Mouse (Mus musculus) neural tube, embryonic 15.5 days (tissue): ENCODE data around the gene Gm20481. TPM values are rescaled to one million over a fixed set of nuclear protein-coding genes. Genes with fewer than 3 reads are reported as not detected.

Experiments
- ATAC-seq: fragments of 200-750 bp; cut with Nextera tagmentation; 2 replicates; pipeline ENCODE4 v1.8.0; 2017; ENCODE audit warnings: mild to moderate bottlenecking, moderate TSS enrichment, moderate library complexity; ENCODE audit not compliant: low FRiP score
- H3K27ac ChIP-seq: fragments of 300-500 bp; sonication (generic); replicated peaks from 2 replicates; pipeline ENCODE4 v1.5.1; 2015; ENCODE audit warnings: mild to moderate bottlenecking, inconsistent platforms
- H3K27me3 ChIP-seq: fragments of 300-500 bp; sonication (generic); replicated peaks from 2 replicates; pipeline ENCODE4 v1.6.1; 2015; ENCODE audit warnings: inconsistent platforms
- H3K36me3 ChIP-seq: fragments of 300-500 bp; sonication (generic); 2 replicates; pipeline ENCODE4 v1.6.1; 2015; ENCODE audit warnings: inconsistent platforms
- H3K4me1 ChIP-seq: fragments of 300-500 bp; sonication (generic); 2 replicates; pipeline ENCODE4 v1.6.1; 2015; ENCODE audit warnings: inconsistent platforms
- H3K4me2 ChIP-seq: fragments of 300-500 bp; sonication (generic); 2 replicates; pipeline ENCODE4 v1.6.1; 2015; ENCODE audit warnings: inconsistent platforms, mild to moderate bottlenecking, moderate library complexity
- H3K4me3 ChIP-seq: fragments of 300-500 bp; sonication (generic); replicated peaks from 2 replicates; pipeline ENCODE4 v1.5.1; 2015; ENCODE audit warnings: mild to moderate bottlenecking, inconsistent platforms
- H3K9ac ChIP-seq: fragments of 300-500 bp; sonication (generic); replicated peaks from 2 replicates; pipeline ENCODE4 v1.6.1; 2015; ENCODE audit warnings: mild to moderate bottlenecking, inconsistent platforms
- H3K9me3 ChIP-seq: fragments of 300-500 bp; sonication (generic); replicated peaks from 2 replicates; pipeline ENCODE4 v1.6.1; 2016; ENCODE audit warnings: inconsistent platforms
- WGBS: fragments of 180-500 bp; shearing (Covaris S2); methylation state at CpG from one replicate; pipeline ENCODE4 v1.1.7; 2015; ENCODE audit warnings: mixed read lengths; 5-methylcytosine and 5-hydroxymethylcytosine counted together
- polyA plus RNA-seq: library from polyadenylated mRNA; unstranded; fragments of >200 nt; fragmentation: Nextera tagmentation; extraction: Ambion mirVana; gene quantifications from 2 replicates; pipeline ENCODE4 v1.2.1, GENCODE M21; 2015

Gene Gm20481
- polyA plus RNA-seq, 1 experiment from 2014 or later = not detected

DNA sequence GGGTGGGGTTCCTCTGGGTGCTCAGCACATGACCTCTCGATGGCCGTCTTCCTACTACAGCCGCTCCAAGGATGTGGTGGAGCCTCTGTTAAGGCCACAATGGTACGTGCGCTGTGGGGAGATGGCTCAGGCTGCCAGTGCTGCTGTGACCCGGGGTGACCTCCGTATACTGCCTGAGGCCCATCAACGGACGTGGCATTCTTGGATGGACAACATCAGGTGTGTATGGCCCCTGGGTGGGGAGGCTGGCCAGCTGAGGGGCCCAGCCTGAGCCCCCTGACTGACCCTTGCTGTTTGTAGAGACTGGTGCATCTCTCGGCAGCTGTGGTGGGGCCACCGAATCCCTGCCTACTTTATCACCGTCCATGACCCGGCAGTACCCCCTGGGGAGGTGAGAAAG, 42.7 kb downstream of the Gm20481 start:
- H3K4me1 ChIP-seq = peaks cover 5% of the 10 kb centered on the region; the same call in 1 of the 2 replicates
- no peaks in the 10 kb centered on the region for H3K27me3 ChIP-seq
- no peak overlapping the region for H3K27ac ChIP-seq
- H3K36me3 ChIP-seq = peaks cover 90% of the 10 kb centered on the region
- H3K9ac ChIP-seq = no peak overlapping the region
- no peak overlapping the region for H3K4me3 ChIP-seq
- no peak overlapping the region for H3K4me2 ChIP-seq
- WGBS = 89% methylated on average over 13 of the region's 13 CpGs
- H3K9me3 ChIP-seq = no peaks in the 10 kb centered on the region
- no peak for ATAC-seq

DNA sequence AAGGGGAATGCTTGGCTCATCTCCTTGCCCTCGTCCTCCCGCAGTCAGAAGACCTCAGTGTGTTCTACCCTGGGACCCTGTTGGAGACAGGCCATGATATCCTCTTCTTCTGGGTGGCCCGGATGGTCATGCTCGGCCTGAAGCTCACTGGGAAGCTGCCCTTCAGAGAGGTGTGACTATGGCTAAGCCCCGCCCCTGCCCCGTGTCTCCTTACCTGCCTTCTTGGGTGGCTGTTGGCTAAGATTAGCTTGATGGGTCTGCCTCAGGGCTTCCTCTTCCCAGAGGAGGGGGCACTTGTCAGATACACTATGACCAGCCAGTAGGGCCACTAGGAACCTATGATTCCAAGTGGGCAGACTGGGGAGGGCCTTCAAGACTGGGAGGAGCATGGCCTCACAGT, 43.5 kb downstream of the Gm20481 start:
- WGBS = 86% methylated on average over 6 of the region's 6 CpGs
- no peak overlapping the region for H3K27ac ChIP-seq
- no peak overlapping the region for H3K4me3 ChIP-seq
- peaks cover 5% of the 10 kb centered on the region; the same call in 1 of the 2 replicates for H3K4me1 ChIP-seq
- no peak overlapping the region for H3K4me2 ChIP-seq
- no peak for ATAC-seq
- H3K36me3 ChIP-seq = peaks cover 83% of the 10 kb centered on the region
- H3K9me3 ChIP-seq = no peaks in the 10 kb centered on the region
- no peaks in the 10 kb centered on the region for H3K27me3 ChIP-seq
- no peak overlapping the region for H3K9ac ChIP-seq

DNA sequence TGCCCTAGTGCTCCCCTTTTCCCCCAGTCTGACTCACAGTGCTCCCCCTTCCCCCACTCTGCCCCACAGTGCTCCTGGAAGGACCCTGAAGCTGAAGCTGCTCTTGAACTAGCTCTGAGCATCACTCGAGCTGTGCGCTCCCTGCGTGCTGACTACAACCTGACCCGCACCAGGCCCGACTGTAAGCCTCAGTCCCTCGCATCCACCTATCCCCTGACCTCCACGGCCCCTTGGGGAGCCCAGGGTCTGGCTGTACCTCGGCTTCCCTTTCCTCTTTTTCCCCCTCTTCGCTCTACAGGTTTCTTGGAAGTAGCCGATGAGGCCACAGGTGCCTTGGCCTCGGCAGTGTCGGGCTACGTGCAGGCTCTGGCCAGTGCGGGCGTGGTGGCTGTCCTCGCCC, 45.6 kb downstream of the Gm20481 start:
- WGBS = 93% methylated on average over 16 of the region's 16 CpGs
- no peaks in the 10 kb centered on the region for H3K27me3 ChIP-seq
- H3K9ac ChIP-seq = no peak overlapping the region
- H3K27ac ChIP-seq = no peak overlapping the region
- H3K36me3 ChIP-seq = peaks cover 68% of the 10 kb centered on the region
- H3K4me1 ChIP-seq = peaks cover 5% of the 10 kb centered on the region; the same call in 1 of the 2 replicates
- H3K9me3 ChIP-seq = no peaks in the 10 kb centered on the region
- H3K4me2 ChIP-seq = no peak overlapping the region
- H3K4me3 ChIP-seq = no peak overlapping the region
- no peak for ATAC-seq

DNA sequence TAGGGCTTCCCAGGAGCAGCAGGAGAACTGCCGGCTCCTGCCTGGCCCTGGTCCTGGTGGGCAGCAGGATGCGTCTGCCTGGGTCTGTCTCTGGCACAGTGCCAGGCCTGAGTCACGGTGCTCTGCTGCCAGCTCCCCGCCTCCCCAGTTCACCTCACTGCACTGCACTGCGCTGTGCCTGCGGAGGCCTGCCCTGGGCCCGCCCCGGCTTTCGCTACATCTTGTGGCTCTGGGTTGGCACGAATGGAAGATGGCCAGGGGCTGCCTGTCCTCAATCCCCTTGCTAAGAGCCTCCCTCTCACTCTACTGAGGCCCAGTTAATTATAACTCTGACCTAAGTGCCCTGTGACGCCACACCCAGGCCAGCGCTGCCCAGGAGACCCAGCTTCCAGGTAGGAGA, 46.7 kb downstream of the Gm20481 start, which contains the start of gene Vwa7:
Gene Vwa7 (plus strand): TSS at position 204 of the 400 bp plus-strand sequence.
- WGBS = 57% methylated on average over 12 of the region's 12 CpGs
- H3K4me1 ChIP-seq = peaks cover 10% of the 10 kb centered on the region
- peak; percentile 40; the same call in 1 of the 2 replicates for ATAC-seq
- no peak within 1 kb of the TSS for H3K27ac ChIP-seq
- no peaks in the 10 kb centered on the region for H3K27me3 ChIP-seq
- no peak within 1 kb of the TSS for H3K4me2 ChIP-seq
- H3K4me3 ChIP-seq = no peak within 1 kb of the TSS
- no peaks in the 10 kb centered on the region for H3K9me3 ChIP-seq
- 0 out of 2 replicates have a peak within 1 kb of the TSS, but pooled peaks have one; percentile 7 for H3K9ac ChIP-seq
- H3K36me3 ChIP-seq = peaks cover 57% of the 10 kb centered on the region

DNA sequence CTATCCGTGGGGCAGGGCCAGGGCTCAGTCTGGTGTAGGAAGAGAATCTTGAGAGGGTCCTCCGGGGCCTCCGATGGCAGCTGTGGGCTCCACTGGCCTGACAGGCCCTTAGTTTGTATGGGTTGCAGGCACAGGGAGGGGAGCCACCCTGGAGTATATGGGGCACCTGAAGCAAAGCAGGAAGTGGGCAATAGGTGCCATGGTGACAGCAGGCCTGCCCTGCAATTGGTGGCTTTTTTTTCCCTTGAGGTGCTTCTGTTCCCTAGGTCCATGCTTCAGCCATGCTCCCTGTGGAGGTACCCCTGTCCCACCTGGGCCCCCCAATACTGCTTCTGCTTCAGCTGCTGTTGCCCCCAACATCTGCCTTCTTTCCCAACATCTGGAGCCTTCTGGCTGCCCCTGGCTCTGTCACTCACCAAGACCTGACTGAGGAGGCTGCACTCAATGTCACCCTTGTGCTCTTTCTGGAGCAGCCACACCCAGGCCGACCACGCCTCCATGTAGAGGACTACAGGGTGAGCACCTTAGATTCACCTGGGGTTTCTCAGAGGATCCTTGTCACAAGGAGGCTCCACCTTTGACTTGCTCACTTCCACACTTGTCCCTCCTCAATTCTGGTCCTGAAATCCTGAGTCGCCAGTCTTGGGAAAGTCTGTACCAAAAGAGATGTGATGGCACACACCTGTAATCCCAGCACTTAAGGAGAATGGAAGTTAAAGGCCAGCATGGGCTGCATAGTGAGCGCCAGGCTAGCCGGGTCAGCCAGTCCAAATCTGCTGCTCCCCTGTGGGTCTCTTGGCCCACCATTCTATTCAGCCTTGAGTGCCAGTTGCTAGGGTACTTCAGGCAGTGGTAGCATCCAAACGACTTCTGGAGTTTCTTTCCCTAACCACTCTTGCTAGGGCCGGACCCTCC, 47.3 kb downstream of the Gm20481 start:
- Histone ChIP-seq H3K9me3 (no peaks in the 10 kb centered on the region), H3K36me3 (peaks cover 50% of the 10 kb centered on the region)
- 83% methylated on average over 10 of the region's 10 CpGs for WGBS

DNA sequence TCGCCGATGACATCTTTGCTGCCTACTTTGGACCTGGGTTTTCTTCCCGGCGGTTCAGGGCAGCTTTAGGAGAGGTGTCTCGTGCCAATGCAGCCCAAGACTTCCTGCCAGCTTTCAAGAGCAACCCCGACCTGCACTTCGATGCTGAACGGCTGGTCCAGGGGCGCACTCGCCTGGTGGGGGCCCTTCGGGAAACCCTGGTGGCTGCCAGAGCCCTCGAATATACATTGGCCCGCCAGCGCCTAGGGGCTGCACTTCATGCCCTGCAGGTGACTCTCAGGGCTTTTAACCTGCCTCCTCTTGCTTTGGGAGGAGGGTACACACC, 48.0 kb downstream of the Gm20481 start:
- Histone ChIP-seq H3K9ac (no peak overlapping the region), H3K36me3 (peaks cover 44% of the 10 kb centered on the region), H3K4me3 (no peak overlapping the region), H3K27ac (no peak overlapping the region), H3K4me2 (no peak overlapping the region), H3K9me3 (no peaks in the 10 kb centered on the region), H3K27me3 (no peaks in the 10 kb centered on the region), H3K4me1 (peaks cover 13% of the 10 kb centered on the region)
- WGBS = 78% methylated on average over 14 of the region's 14 CpGs
- ATAC-seq = no peak

More for the DNA sequence above, 47.3 kb downstream of the Gm20481 start:
- Histone ChIP-seq H3K4me2 (no peak overlapping the region), H3K27ac (no peak overlapping the region), H3K27me3 (no peaks in the 10 kb centered on the region), H3K4me1 (peaks cover 13% of the 10 kb centered on the region), H3K9ac (0 out of 2 replicates have a peak overlapping the region, but pooled peaks have one; percentile 7), H3K4me3 (no peak overlapping the region)
- ATAC-seq = no peak

DNA sequence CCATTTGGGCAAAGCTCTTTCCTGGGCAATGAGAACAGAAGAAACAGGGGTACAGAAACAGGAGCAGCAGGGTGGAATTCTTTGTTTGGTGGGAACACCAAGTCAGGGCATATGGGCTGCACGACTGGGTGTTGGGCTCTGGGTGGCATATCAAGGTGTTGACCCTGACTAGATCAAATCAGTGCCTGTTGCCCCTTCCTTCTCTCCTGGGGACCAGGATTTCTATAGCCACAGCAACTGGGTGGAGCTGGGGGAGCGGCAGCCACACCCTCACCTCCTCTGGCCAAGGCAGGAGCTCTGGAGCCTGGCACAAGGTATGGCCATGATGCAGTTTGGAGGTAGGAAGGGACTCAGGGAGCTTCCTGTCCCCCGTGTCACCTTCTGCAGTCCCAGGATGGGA, 48.5 kb downstream of the Gm20481 start:
- H3K4me1 ChIP-seq = peaks cover 13% of the 10 kb centered on the region
- H3K36me3 ChIP-seq = peaks cover 39% of the 10 kb centered on the region
- no peaks in the 10 kb centered on the region for H3K9me3 ChIP-seq
- ATAC-seq = no peak
- no peak overlapping the region for H3K9ac ChIP-seq
- H3K27me3 ChIP-seq = no peaks in the 10 kb centered on the region
- no peak overlapping the region for H3K4me2 ChIP-seq
- WGBS = 91% methylated on average over 3 of the region's 3 CpGs
- H3K4me3 ChIP-seq = no peak overlapping the region
- H3K27ac ChIP-seq = no peak overlapping the region

DNA sequence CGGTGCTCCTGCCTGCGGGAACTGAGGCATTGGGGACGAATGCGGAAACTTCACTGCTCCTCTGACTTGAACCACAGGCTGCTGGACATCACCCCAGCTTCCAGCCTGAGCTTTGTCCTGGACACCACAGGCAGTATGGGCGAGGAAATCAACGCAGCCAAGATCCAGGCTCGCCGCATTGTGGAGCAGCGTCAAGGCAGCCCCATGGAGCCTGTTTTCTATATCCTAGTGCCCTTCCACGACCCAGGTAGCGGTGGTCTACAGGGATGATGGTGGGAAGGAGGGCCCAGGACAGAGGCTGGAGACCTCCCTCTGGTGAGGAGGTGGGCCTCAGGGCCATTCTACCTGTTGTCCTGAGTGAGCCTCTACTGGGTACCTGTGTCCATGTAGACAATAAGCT, 50.2 kb downstream of the Gm20481 start:
- Histone ChIP-seq H3K4me3 (no peak overlapping the region), H3K4me1 (peaks cover 13% of the 10 kb centered on the region), H3K9me3 (no peaks in the 10 kb centered on the region), H3K4me2 (no peak overlapping the region), H3K36me3 (peaks cover 22% of the 10 kb centered on the region), H3K27me3 (no peaks in the 10 kb centered on the region), H3K27ac (no peak overlapping the region), H3K9ac (no peak overlapping the region)
- 82% methylated on average over 11 of the region's 11 CpGs for WGBS
- no peak for ATAC-seq

DNA sequence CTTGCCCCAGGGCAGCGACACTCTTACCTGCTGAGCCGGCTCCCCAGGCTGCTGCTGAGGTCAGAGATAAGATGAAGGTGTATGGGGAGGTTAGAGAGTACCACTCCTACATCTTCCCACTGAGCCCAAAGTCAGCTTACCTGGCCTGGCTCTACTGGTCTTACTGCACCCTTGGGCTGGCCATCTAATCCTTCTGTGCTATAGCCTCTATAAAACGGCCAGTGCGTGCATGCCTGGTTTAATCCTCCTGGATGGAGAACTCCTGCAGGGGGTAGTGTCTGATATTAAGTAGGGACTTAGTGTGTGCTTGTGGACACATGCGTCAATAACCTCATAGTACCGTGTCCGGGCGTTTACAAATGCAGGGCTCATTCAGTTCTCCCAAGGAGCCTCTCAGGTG, 50.8 kb downstream of the Gm20481 start:
- Histone ChIP-seq H3K27me3 (no peaks in the 10 kb centered on the region), H3K27ac (no peak overlapping the region), H3K4me1 (peaks cover 13% of the 10 kb centered on the region), H3K9ac (no peak overlapping the region), H3K9me3 (no peaks in the 10 kb centered on the region), H3K4me2 (no peak overlapping the region), H3K36me3 (peaks cover 15% of the 10 kb centered on the region), H3K4me3 (no peak overlapping the region)
- ATAC-seq = no peak
- 90% methylated on average over 8 of the region's 8 CpGs for WGBS

DNA sequence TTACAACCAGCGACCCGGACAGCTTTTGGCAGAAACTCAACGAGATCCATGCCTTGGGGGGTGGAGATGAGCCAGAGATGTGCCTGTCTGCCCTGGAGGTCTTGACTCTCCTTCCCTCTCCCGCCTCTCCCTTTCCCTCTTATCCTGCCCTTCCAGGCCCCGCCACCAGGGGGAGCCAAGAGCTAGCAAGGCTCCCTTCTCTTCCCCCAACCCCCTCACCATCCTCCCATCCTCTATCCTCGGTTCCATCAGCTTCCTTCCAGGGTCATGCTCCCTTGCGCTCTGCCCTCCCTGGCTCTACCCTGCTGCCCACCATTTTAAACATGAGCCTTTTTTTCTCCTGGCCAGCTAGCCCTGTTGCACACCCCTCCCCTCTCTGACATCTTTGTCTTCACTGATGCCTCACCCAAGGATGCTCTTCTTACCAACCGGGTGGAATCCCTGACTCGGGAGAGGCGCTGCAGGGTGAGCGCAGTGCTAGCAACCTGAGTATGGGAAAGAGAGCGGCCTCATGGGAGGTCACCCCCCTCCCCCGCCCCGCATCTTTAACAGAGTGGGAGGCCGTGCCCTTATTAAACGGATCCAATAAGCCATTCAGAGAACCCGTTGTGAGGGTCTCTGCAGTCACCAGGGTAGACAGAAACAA, 51.6 kb downstream of the Gm20481 start:
- H3K4me3 ChIP-seq = no peak overlapping the region
- ATAC-seq = 0 out of 2 replicates have a peak, but pooled peaks have one; percentile 26
- 9% methylated on average over 17 of the region's 17 CpGs for WGBS
- no peak overlapping the region for H3K9ac ChIP-seq
- H3K4me1 ChIP-seq = peaks cover 15% of the 10 kb centered on the region
- peaks cover 8% of the 10 kb centered on the region for H3K36me3 ChIP-seq
- H3K27me3 ChIP-seq = no peaks in the 10 kb centered on the region
- H3K9me3 ChIP-seq = no peaks in the 10 kb centered on the region
- H3K4me2 ChIP-seq = peak overlapping the region; percentile 25
- H3K27ac ChIP-seq = no peak overlapping the region
